Mouse (Mus musculus): ENCODE measurements around the gene Loxl1. TPM values are rescaled to one million over a fixed set of nuclear protein-coding genes. Genes with fewer than 3 reads are reported as not detected.

Gene Loxl1
- polyA plus RNA-seq, 1 experiment from 2014 or later: 54.6 TPM

- peaks cover 5% of the 10 kb centered on the region; the same call in 1 of the 2 replicates for H3K36me3 ChIP-seq
- H3K4me3 ChIP-seq: no peak overlapping the region
- H3K27me3 ChIP-seq: no peaks in the 10 kb centered on the region
- no peaks in the 10 kb centered on the region for H3K9me3 ChIP-seq (replicated peaks)
- WGBS: 74% methylated on average over 3 of the region's 3 CpGs
- H3K27ac ChIP-seq: peak overlapping the region; percentile 74; the same call in 1 of the 2 replicates
- H3K4me2 ChIP-seq: no peak overlapping the region
- H3K9ac ChIP-seq: no peak overlapping the region
- H3K4me1 ChIP-seq (replicated peaks): peaks cover 45% of the 10 kb centered on the region
- ATAC-seq (replicated peaks; ENCODE audit: insufficient number of reproducible peaks, insufficient read depth, low FRiP score, low read depth): no peak
Measured at GRCm38 (mm10) chr9:58295345-58295744, 17.6 kb downstream of the Loxl1 start.

GRCm38 (mm10) chr9:58294527-58294926 is 18.5 kb downstream of the Loxl1 start:
- WGBS: 61% methylated on average over 7 of the region's 7 CpGs
- Histone ChIP-seq H3K27me3 (no peaks in the 10 kb centered on the region), H3K9ac (no peak overlapping the region), H3K4me2 (no peak overlapping the region), H3K9me3 (replicated peaks) (no peaks in the 10 kb centered on the region), H3K27ac (no peak overlapping the region), H3K4me1 (replicated peaks) (peaks cover 40% of the 10 kb centered on the region), H3K4me3 (no peak overlapping the region), H3K36me3 (peaks cover 5% of the 10 kb centered on the region; the same call in 1 of the 2 replicates)
- ATAC-seq (replicated peaks; ENCODE audit: insufficient number of reproducible peaks, insufficient read depth, low FRiP score, low read depth): no peak

GRCm38 (mm10) chr9:58289901-58290300 is 23.1 kb downstream of the Loxl1 start:
- H3K36me3 ChIP-seq: peaks cover 5% of the 10 kb centered on the region; the same call in 1 of the 2 replicates
- no peak overlapping the region for H3K4me2 ChIP-seq
- H3K4me1 ChIP-seq (replicated peaks): no peaks in the 10 kb centered on the region
- no peaks in the 10 kb centered on the region for H3K27me3 ChIP-seq
- H3K9me3 ChIP-seq (replicated peaks): no peaks in the 10 kb centered on the region
- H3K27ac ChIP-seq: no peak overlapping the region
- ATAC-seq (replicated peaks; ENCODE audit: insufficient number of reproducible peaks, insufficient read depth, low FRiP score, low read depth): no peak
- WGBS: 76% methylated on average over 2 of the region's 2 CpGs
- no peak overlapping the region for H3K9ac ChIP-seq
- H3K4me3 ChIP-seq: no peak overlapping the region

GRCm38 (mm10) chr9:58289090-58289489 is 23.9 kb downstream of the Loxl1 start:
- no peak overlapping the region for H3K4me2 ChIP-seq
- H3K27me3 ChIP-seq: no peaks in the 10 kb centered on the region
- peaks cover 5% of the 10 kb centered on the region; the same call in 1 of the 2 replicates for H3K36me3 ChIP-seq
- H3K27ac ChIP-seq: no peak overlapping the region
- 76% methylated on average over 1 of the region's 1 CpGs for WGBS
- no peaks in the 10 kb centered on the region for H3K9me3 ChIP-seq (replicated peaks)
- no peaks in the 10 kb centered on the region for H3K4me1 ChIP-seq (replicated peaks)
- no peak for ATAC-seq (replicated peaks; ENCODE audit: insufficient number of reproducible peaks, insufficient read depth, low FRiP score, low read depth)
- H3K9ac ChIP-seq: no peak overlapping the region
- H3K4me3 ChIP-seq: no peak overlapping the region

- Histone ChIP-seq H3K36me3 (no peaks in the 10 kb centered on the region), H3K27ac (peak overlapping the region; percentile 48), H3K27me3 (no peaks in the 10 kb centered on the region), H3K9ac (no peak overlapping the region), H3K4me3 (no peak overlapping the region), H3K4me2 (no peak overlapping the region), H3K4me1 (replicated peaks) (peaks cover 24% of the 10 kb centered on the region), H3K9me3 (replicated peaks) (no peaks in the 10 kb centered on the region)
- no peak for ATAC-seq (replicated peaks; ENCODE audit: insufficient number of reproducible peaks, insufficient read depth, low FRiP score, low read depth)
- 46% methylated on average over 7 of the region's 7 CpGs for WGBS
Measured at GRCm38 (mm10) chr9:58283431-58283830, 29.6 kb downstream of the Loxl1 start.

- Histone ChIP-seq H3K4me3 (no peak overlapping the region), H3K27me3 (no peaks in the 10 kb centered on the region), H3K27ac (no peak overlapping the region), H3K9ac (no peak overlapping the region), H3K36me3 (no peaks in the 10 kb centered on the region), H3K4me1 (replicated peaks) (peaks cover 24% of the 10 kb centered on the region), H3K9me3 (replicated peaks) (no peaks in the 10 kb centered on the region), H3K4me2 (no peak overlapping the region)
- ATAC-seq (replicated peaks; ENCODE audit: insufficient number of reproducible peaks, insufficient read depth, low FRiP score, low read depth): no peak
- 63% methylated on average over 3 of the region's 3 CpGs for WGBS
Measured at GRCm38 (mm10) chr9:58281597-58281996, 31.4 kb downstream of the Loxl1 start.

- Histone ChIP-seq H3K4me2 (peak overlapping the region; percentile 3; the same call in 1 of the 2 replicates), H3K4me1 (replicated peaks) (peaks cover 28% of the 10 kb centered on the region), H3K36me3 (no peaks in the 10 kb centered on the region), H3K9ac (no peak overlapping the region), H3K27me3 (no peaks in the 10 kb centered on the region), H3K9me3 (replicated peaks) (no peaks in the 10 kb centered on the region), H3K27ac (no peak overlapping the region), H3K4me3 (no peak overlapping the region)
- WGBS: 38% methylated on average over 9 of the region's 9 CpGs
- 0 out of 2 replicates have a peak, but pooled peaks have one; percentile 36 for ATAC-seq (replicated peaks; ENCODE audit: insufficient number of reproducible peaks, insufficient read depth, low FRiP score, low read depth)
Measured at GRCm38 (mm10) chr9:58280259-58281109, 32.5 kb downstream of the Loxl1 start.

GRCm38 (mm10) chr9:58279780-58280179 is 33.2 kb downstream of the Loxl1 start:
- Histone ChIP-seq H3K9me3 (replicated peaks) (no peaks in the 10 kb centered on the region), H3K4me2 (no peak overlapping the region), H3K9ac (no peak overlapping the region), H3K36me3 (no peaks in the 10 kb centered on the region), H3K4me3 (no peak overlapping the region), H3K4me1 (replicated peaks) (peaks cover 36% of the 10 kb centered on the region), H3K27me3 (no peaks in the 10 kb centered on the region), H3K27ac (no peak overlapping the region)
- 44% methylated on average over 5 of the region's 5 CpGs for WGBS
- no peak for ATAC-seq (replicated peaks; ENCODE audit: insufficient number of reproducible peaks, insufficient read depth, low FRiP score, low read depth)

- Histone ChIP-seq H3K4me1 (replicated peaks) (peaks cover 43% of the 10 kb centered on the region), H3K36me3 (no peaks in the 10 kb centered on the region), H3K9me3 (replicated peaks) (no peaks in the 10 kb centered on the region), H3K27ac (no peak overlapping the region), H3K4me2 (no peak overlapping the region), H3K4me3 (no peak overlapping the region), H3K27me3 (no peaks in the 10 kb centered on the region), H3K9ac (no peak overlapping the region)
- 74% methylated on average over 4 of the region's 4 CpGs for WGBS
- no peak for ATAC-seq (replicated peaks; ENCODE audit: insufficient number of reproducible peaks, insufficient read depth, low FRiP score, low read depth)
Measured at GRCm38 (mm10) chr9:58278821-58279723, 33.9 kb downstream of the Loxl1 start.

GRCm38 (mm10) chr9:58278313-58278712 is 34.7 kb downstream of the Loxl1 start:
- Histone ChIP-seq H3K27me3 (no peaks in the 10 kb centered on the region), H3K4me2 (no peak overlapping the region), H3K9ac (no peak overlapping the region), H3K36me3 (no peaks in the 10 kb centered on the region), H3K4me3 (no peak overlapping the region), H3K27ac (no peak overlapping the region), H3K9me3 (replicated peaks) (no peaks in the 10 kb centered on the region), H3K4me1 (replicated peaks) (peaks cover 39% of the 10 kb centered on the region)
- ATAC-seq (replicated peaks; ENCODE audit: insufficient number of reproducible peaks, insufficient read depth, low FRiP score, low read depth): no peak
- 87% methylated on average over 4 of the region's 4 CpGs for WGBS

- ATAC-seq (replicated peaks; ENCODE audit: insufficient number of reproducible peaks, insufficient read depth, low FRiP score, low read depth): no peak
- WGBS: 72% methylated on average over 5 of the region's 5 CpGs
Measured at GRCm38 (mm10) chr9:58276346-58276745, 36.6 kb downstream of the Loxl1 start.

More at GRCm38 (mm10) chr9:58276346-58276745, 36.6 kb downstream of the Loxl1 start:
- Histone ChIP-seq H3K27me3 (no peaks in the 10 kb centered on the region), H3K9me3 (replicated peaks) (no peaks in the 10 kb centered on the region), H3K36me3 (no peaks in the 10 kb centered on the region), H3K4me2 (no peak overlapping the region), H3K4me1 (replicated peaks) (peaks cover 32% of the 10 kb centered on the region), H3K27ac (peak overlapping the region; percentile 88; the same call in 1 of the 2 replicates), H3K9ac (no peak overlapping the region), H3K4me3 (no peak overlapping the region)
